Mouse (Mus musculus): ENCODE results near the gene Ear1. TPM values are rescaled to one million over a fixed set of nuclear protein-coding genes. Genes with fewer than 3 reads are reported as not detected.
A peak's percentile ranks its signal among the peaks of the same experiment; 100 is the strongest.
"Not testable (repeated sequence)": the region's sequence is repeated elsewhere in the genome, so short reads cannot be mapped to it uniquely, and the experiment has no call there.

Ear1 gene
- polyA plus RNA-seq, 1 experiment: not detected

DNA sequence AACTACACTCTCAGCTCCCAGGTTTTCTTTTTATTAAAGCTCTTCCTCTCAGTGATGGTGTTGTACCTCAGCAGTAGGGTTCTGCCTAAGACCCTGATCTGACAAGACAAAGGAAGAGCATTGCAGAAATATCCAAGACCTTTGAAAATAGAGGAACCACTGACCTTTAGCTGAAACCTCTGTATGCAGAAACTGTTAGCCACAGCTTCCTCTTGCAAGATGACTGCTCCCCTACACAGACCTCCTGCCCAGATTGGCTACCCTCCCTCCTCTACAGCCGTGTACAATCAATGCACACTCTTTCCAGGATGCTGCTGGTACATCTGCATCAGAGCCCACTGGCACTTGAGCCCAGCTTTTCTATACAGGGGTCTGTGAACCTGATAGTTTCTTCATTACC lies 44.9 kb downstream of the Ear1 start:
- H3K27ac ChIP-seq (ENCODE audit: insufficient read depth, low read length); H3K4me3 ChIP-seq (ENCODE audit: insufficient read depth, low read length); H3K4me1 ChIP-seq (ENCODE audit: control insufficient read depth, insufficient read depth, low read length): not testable (repeated sequence)

DNA sequence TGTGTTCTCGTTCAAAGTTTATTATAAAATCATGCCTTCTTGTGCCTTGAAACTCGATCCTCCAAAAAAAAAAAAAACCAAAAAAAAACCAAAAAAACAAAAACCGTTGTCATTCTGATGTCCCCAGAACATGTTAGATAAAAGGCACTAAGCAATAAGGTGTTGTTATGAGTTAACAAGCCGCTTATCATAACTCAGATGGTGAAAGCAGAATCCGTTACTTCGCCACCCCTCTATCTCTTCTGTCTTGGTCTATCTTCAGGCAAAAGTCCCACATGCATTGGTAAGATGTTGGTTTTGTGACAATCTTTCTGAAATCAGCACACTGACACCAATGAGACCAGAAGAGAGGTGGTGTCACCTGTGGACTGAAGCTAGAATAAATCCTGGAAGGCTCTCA lies 51.1 kb downstream of the Ear1 start:
- H3K27ac ChIP-seq (ENCODE audit: insufficient read depth, low read length); H3K4me1 ChIP-seq (ENCODE audit: control insufficient read depth, insufficient read depth, low read length); H3K4me3 ChIP-seq (ENCODE audit: insufficient read depth, low read length): not testable (repeated sequence)

DNA sequence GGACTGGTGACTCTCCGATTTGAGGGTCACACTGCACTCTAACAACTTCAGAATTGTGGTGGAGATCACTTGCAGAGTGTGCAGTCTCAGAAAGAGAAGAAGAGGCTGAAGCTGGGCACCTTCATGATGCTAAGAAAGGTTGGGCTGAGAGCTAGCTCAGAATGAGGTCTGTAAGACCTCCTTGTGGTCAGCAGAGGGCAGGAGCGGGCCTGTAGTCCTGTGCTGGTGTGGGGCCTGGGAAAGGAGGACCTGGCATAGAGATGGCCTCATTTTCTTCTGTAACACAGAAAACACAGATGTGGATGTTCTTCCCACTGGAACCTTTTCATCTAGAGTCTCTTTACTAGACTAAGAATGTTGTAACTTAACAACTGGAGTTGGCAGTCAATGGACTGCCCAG lies 53.4 kb downstream of the Ear1 start:
- H3K4me3 ChIP-seq (ENCODE audit: insufficient read depth, low read length); H3K27ac ChIP-seq (ENCODE audit: insufficient read depth, low read length); H3K4me1 ChIP-seq (ENCODE audit: control insufficient read depth, insufficient read depth, low read length): not testable (repeated sequence)

DNA sequence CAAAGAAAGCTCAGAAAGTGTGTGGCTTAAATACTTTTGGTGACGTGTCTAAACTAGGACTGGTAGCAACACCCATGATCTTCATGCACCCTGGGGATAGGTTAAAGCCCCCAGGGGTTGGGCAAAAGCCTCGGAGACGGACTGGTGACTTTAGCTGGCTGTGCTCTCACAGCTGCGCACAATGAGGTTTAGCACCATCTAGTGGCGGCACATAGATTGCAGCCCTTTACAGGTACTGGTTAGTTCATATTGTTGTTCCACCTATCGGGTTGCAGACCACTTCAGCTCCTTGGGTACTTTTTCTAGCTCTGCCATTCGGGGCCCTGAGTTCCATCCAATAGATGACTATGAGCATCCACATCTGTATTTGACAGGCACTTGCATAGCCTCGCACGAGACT lies 62.9 kb downstream of the Ear1 start:
- not testable (repeated sequence) for H3K4me3 ChIP-seq (ENCODE audit: insufficient read depth, low read length); H3K27ac ChIP-seq (ENCODE audit: insufficient read depth, low read length)

DNA sequence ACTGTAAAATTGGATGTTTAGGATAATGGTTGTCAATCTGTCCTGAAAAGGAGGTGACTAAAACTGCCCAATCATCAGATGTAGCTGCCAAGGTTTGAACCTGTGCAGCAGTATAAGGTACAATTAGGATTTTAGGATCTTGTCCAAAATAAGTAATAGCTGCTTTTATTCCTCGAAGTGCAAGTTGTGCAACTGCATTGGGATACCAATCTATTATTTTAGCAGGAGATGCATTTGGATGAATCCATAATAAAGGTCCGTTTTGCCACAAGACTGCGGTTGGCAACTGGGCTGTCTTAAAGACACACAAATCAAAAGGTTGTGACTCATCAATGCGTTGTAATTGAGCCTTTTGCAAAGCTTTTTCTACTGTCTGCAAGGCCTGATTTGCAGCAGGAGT lies 67.2 kb downstream of the Ear1 start:
- not testable (repeated sequence) for H3K27ac ChIP-seq (ENCODE audit: insufficient read depth, low read length); H3K4me3 ChIP-seq (ENCODE audit: insufficient read depth, low read length); H3K4me1 ChIP-seq (ENCODE audit: control insufficient read depth, insufficient read depth, low read length)

More for the DNA sequence above, 62.9 kb downstream of the Ear1 start:
- H3K4me1 ChIP-seq (ENCODE audit: control insufficient read depth, insufficient read depth, low read length): not testable (repeated sequence)
- TF ChIP-seq CTCF (IDR thresholded peaks at IDR 0.05; ENCODE audit: extremely low read depth, insufficient read depth, low read length): peak; percentile 46

DNA sequence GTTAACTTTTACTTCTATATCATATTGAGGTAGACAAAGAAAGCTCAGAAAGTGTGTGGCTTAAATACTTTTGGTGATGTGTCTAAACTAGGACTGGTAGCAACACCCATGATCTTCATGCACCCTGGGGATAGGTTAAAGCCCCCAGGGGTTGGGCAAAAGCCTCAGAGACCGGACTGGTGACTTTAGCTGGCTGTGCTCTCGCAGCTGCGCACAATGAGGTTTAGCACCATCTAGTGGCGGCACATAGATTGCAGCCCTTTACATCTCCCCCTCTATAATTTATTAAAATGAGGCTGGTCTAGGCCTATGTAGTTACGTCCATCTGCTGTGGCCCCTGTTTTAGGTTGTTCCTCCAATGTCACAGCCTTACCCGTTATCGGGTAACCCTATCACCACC lies 70.9 kb downstream of the Ear1 start:
- H3K4me1 ChIP-seq (ENCODE audit: control insufficient read depth, insufficient read depth, low read length); H3K4me3 ChIP-seq (ENCODE audit: insufficient read depth, low read length); H3K27ac ChIP-seq (ENCODE audit: insufficient read depth, low read length): not testable (repeated sequence)

DNA sequence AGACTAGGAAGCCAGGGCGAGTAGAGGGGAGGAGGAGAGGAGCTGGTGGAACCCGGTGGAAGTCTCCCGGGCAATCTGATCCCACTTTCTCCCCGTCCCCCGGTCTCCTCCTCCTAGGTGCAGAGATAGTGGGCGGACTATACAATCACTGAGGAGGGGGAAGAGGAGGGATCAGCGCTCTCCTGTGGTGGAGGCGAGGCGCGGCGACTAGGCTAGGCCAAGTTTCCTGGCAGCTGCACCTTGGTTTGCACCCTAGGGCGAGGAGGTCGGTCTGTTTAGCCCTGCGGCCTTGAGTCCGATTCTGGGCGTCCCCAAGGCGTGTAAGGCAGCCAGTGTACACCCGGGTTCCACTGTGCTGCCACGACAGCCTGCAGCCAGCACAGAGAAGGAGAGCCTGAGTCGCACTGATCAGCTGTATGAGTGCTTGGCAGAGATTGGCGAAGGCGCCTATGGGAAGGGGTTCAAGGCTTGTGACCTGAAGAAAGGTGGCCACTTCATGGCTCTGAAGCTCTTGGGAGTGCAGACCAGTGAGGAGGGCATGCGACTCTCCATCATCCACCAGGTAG lies 78.3 kb downstream of the Ear1 start:
- H3K4me3 ChIP-seq (ENCODE audit: insufficient read depth, low read length); H3K4me1 ChIP-seq (ENCODE audit: control insufficient read depth, insufficient read depth, low read length); H3K27ac ChIP-seq (ENCODE audit: insufficient read depth, low read length): not testable (repeated sequence)

DNA sequence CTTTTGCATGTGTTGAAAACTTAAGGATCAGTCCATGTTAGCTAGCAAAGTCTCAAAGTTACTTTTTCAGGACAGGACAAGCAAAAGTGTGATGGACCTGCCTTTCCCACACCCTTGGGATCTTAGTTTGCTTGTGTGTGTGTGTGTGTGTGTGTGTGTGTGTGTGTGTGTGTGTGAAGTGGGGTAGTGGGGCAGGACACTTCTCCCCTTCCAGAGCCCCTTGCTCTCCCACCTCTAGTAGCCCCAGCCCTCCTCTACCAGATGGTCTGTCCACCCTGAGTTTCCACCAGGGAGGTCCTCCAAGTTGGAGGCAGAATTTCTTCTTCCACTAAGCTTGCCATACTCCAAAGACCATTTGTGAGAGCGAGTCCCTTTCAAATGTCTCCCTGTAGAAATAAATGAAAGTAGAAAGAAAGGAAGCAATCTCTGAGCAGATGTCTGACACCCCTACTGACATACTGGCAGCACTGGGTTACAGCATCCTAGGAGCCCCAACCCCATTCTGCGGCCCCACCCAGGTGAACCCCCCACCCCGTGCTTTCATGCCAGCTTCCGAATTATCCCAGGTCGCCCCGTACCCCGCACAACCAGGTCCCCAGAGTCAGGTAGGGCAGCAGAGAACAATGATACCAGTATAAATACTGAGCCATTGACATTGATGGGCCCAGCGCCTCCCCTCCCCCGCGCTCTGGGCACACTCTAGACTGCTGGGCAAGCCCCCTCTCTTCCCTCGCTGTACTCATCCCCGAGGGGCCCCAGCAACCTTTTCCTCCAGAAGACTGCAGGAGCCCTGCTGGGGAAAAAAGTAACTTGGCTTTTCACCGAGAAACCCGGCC lies 79.0 kb downstream of the Ear1 start:
- H3K27ac ChIP-seq (ENCODE audit: insufficient read depth, low read length): no peak overlapping the region
- H3K4me1 ChIP-seq (ENCODE audit: control insufficient read depth, insufficient read depth, low read length): no peaks in the 10 kb centered on the region
- TF ChIP-seq CTCF (IDR thresholded peaks at IDR 0.05; ENCODE audit: extremely low read depth, insufficient read depth, low read length) (no peak), POLR2A (IDR thresholded peaks at IDR 0.05; ENCODE audit: extremely low read depth, insufficient read depth, low read length) (no peak)
- H3K4me3 ChIP-seq (ENCODE audit: insufficient read depth, low read length): no peak overlapping the region

DNA sequence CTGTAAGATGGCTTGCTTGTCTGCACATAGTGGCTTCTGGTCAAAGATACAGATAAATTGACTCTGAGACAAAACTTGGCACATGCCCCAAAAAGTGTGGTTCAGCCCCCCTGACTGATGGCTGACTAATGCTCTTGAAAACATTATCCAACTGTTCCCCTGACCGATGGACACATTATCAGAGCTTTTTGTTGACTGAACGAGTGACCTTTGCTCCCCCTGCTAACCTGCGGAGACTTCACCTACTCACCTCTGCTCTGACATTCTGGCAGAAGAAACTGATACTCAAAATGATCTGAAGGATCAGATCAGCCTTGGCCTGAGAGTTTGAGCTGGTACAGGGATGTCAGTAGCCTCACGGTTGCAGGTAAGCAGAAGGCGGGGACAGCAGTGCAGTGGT lies 81.5 kb downstream of the Ear1 start:
- H3K4me1 ChIP-seq (ENCODE audit: control insufficient read depth, insufficient read depth, low read length); H3K4me3 ChIP-seq (ENCODE audit: insufficient read depth, low read length); H3K27ac ChIP-seq (ENCODE audit: insufficient read depth, low read length): not testable (repeated sequence)

DNA sequence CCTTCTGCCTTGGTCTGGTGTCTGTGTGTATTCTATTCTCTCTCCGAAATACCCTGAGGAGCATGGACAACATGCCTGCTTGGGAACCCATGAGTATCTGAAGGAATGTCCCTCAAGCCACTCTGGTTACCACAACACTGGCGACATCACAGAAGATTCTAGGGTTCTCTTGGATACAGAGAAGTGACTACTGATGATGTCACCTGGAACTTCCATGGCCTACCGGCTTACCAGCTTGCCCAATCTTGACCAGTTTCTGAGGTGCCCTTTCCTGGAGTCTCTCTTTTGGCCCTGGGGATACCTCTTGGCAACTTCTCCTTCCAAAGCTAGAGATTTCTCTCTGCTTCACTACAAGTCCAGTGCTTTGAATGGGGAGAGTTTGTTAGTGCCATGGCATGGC lies 90.7 kb downstream of the Ear1 start, which contains the start of gene Gm8180:
Gene Gm8180 (minus strand): TSS at position 101 of the 400 bp plus-strand sequence.
- not testable (repeated sequence) for H3K4me3 ChIP-seq (ENCODE audit: insufficient read depth, low read length); H3K4me1 ChIP-seq (ENCODE audit: control insufficient read depth, insufficient read depth, low read length); H3K27ac ChIP-seq (ENCODE audit: insufficient read depth, low read length)

Other genes with a start within 250 kb of the Ear1 start
- not detected in 2 replicates for gene Gm8165, start 198.3 kb downstream of the Ear1 start, polyA plus RNA-seq (2012; rRNA removed)
- gene Gm7324, start 177.7 kb downstream of the Ear1 start, polyA plus RNA-seq (2012; rRNA removed): 0.29 and 0.44 TPM in 2 replicates
- not detected in 2 replicates for gene Gm16506, start 148.0 kb downstream of the Ear1 start, polyA plus RNA-seq (2012; rRNA removed)
- gene Gm6526, start 127.7 kb downstream of the Ear1 start, polyA plus RNA-seq (2012; rRNA removed): not detected in 2 replicates
- not detected in 2 replicates for gene Gm8180, start 90.8 kb downstream of the Ear1 start, polyA plus RNA-seq (2012; rRNA removed)
- not detected in 2 replicates for gene Ear10, start 48.0 kb upstream of the Ear1 start, polyA plus RNA-seq (2012; rRNA removed)
- 0.28 and 0.29 TPM in 2 replicates for gene Gm8113, start 49.9 kb upstream of the Ear1 start, polyA plus RNA-seq (2012; rRNA removed)
- not detected in 2 replicates for gene Ang5, start 81.6 kb upstream of the Ear1 start, polyA plus RNA-seq (2012; rRNA removed)
- not detected in 2 replicates for gene Ang6, start 126.8 kb upstream of the Ear1 start, polyA plus RNA-seq (2012; rRNA removed)
- 0.53 and 0.54 TPM in 2 replicates for gene Ear2, start 227.1 kb upstream of the Ear1 start, polyA plus RNA-seq (2012; rRNA removed)
- not detected in 2 replicates for gene Gm3327, start 248.3 kb upstream of the Ear1 start, polyA plus RNA-seq (2012; rRNA removed)

Data from cortical plate, adult 2 months (tissue).